Mouse (Mus musculus) kidney, adult 2 months (tissue): ENCODE results near the gene Mia2.

Source experiments
- CTCF ChIP-seq: fragments of 200-500 bp; conservative IDR thresholded peaks from 2 replicates; pipeline ENCODE4 v1.5.1; 2011; ENCODE audit warnings: low read depth, mild to moderate bottlenecking, control low read depth, low read length, moderate library complexity, mixed read lengths; ENCODE audit not compliant: insufficient read depth, insufficient read length
- POLR2A ChIP-seq: fragments of 200-500 bp; IDR thresholded peaks from one replicate; pipeline ENCODE4 v1.6.1; 2011; ENCODE audit warnings: low read depth, low read length, control low read depth

DNA sequence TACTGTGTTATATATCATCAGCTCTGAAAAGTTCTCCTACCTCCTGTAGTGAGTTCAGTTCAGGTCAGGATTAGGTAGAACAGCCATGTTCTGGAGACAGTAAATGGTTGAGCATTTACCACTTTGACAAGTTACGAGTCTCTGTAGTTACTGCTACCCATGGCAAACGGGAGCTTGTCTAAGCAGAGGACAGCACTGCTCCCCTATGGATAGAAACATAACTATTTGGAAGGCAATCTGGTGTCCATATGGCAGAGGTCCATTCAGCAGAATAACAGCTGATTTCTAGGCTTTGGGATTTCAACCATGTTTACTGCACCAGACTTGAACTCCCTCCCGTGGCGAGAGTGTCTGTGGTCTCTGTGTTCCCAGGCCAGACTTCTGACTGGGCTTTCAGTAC is 100.3 kb downstream of the Mia2 start:
- TF ChIP-seq CTCF (no peak), POLR2A (no peak)
